Mouse (Mus musculus): ENCODE measurements around the gene Tor2a. TPM values are rescaled to one million over a fixed set of nuclear protein-coding genes. Genes with fewer than 3 reads are reported as not detected.
A peak's percentile ranks its signal among the peaks of the same experiment; 100 is the strongest.

Tor2a gene
- total and polyA plus RNA-seq, 3 experiments, result 33.3 to 53.8 (median 41.4) TPM

- peaks cover 10% of the 10 kb centered on the region for H3K9me3 ChIP-seq (replicated peaks; ENCODE audit: low read length)
- dilution Hi-C loops (cut with MboI; ENCODE audit: extremely low pct_ligation_motif_present, extremely low pct_unique_long_range_greater_than_20kb, low sequenced_read_pairs), result no loop called here
- TF ChIP-seq EP300 (IDR thresholded peaks at IDR 0.05; ENCODE audit: low read length), result no peak; the same call in 1 of the 2 replicates
- TF ChIP-seq KAT2A (IDR thresholded peaks at IDR 0.05; ENCODE audit: insufficient replicate concordance, low read length), result no peak
- TF ChIP-seq MYC (IDR thresholded peaks at IDR 0.05; ENCODE audit: low read depth, low read length), result peak; percentile 36; the same call in 1 of the 2 replicates
- TF ChIP-seq ZMIZ1 (IDR thresholded peaks at IDR 0.05; ENCODE audit: low read depth, low read length), result no peak
- TF ChIP-seq USF1 (IDR thresholded peaks at IDR 0.05; ENCODE audit: low read depth, low read length), result no peak
- TF ChIP-seq GABPA (IDR thresholded peaks at IDR 0.05; ENCODE audit: insufficient replicate concordance, low read depth, low read length), result no peak
- no peak for TF ChIP-seq POLR2AphosphoS2 (IDR thresholded peaks at IDR 0.05; ENCODE audit: low read depth, low read length)
- no peak for TF ChIP-seq USF2 (conservative IDR thresholded peaks at IDR 0.05; ENCODE audit: low read depth, low read length)
- no peak for TF ChIP-seq ZNF384 (IDR thresholded peaks at IDR 0.05; ENCODE audit: low read depth, low read length)
- TF ChIP-seq CTCF (conservative IDR thresholded peaks at IDR 0.05 in 1 of 2, IDR thresholded peaks at IDR 0.05 in 1 of 2; ENCODE audit: low read depth in 2 of 2, low read length in 2 of 2), result no peak
- no peak; the same call in 1 of the 2 replicates for TF ChIP-seq TCF12 (IDR thresholded peaks at IDR 0.05; ENCODE audit: low read depth, low read length)
- TF ChIP-seq E2F4 (IDR thresholded peaks at IDR 0.05; ENCODE audit: insufficient replicate concordance, low read depth, low read length), result no peak
- no peak for TF ChIP-seq JUN (IDR thresholded peaks at IDR 0.05; ENCODE audit: insufficient read depth, low read depth, low read length)
- TF ChIP-seq POLR2A (IDR thresholded peaks at IDR 0.05; ENCODE audit: low read depth, low read length), result peak; percentile 76
- 0 out of 2 replicates have a peak, but pooled peaks have one; percentile 1 for TF ChIP-seq UBTF (IDR thresholded peaks at IDR 0.05; ENCODE audit: low read depth, low read length)
- TF ChIP-seq MAX (IDR thresholded peaks at IDR 0.05; ENCODE audit: low read length), result no peak; the same call in 1 of the 2 replicates
- TF ChIP-seq RAD21 (IDR thresholded peaks at IDR 0.05; ENCODE audit: low read depth, low read length), result no peak
- no peak for TF ChIP-seq CHD2 (IDR thresholded peaks at IDR 0.05; ENCODE audit: low read length)
- no peak for TF ChIP-seq ZKSCAN1 (IDR thresholded peaks at IDR 0.05; ENCODE audit: borderline replicate concordance, low read depth, low read length)
- no peak for TF ChIP-seq MAFK (IDR thresholded peaks at IDR 0.05; ENCODE audit: insufficient replicate concordance, low read length)
- TF ChIP-seq CHD1 (IDR thresholded peaks at IDR 0.05; ENCODE audit: low read depth, low read length), result no peak
- peak; percentile 73 for TF ChIP-seq TBP (conservative IDR thresholded peaks at IDR 0.05; ENCODE audit: low read depth, low read length)
- no peak for TF ChIP-seq SMC3 (IDR thresholded peaks at IDR 0.05; ENCODE audit: low read depth, low read length)
- 0 out of 2 replicates have a peak, but pooled peaks have one; percentile 49 for TF ChIP-seq RCOR1 (conservative IDR thresholded peaks at IDR 0.05; ENCODE audit: low read depth, low read length)
- no peak; the same call in 1 of the 2 replicates for TF ChIP-seq NELFE (IDR thresholded peaks at IDR 0.05; ENCODE audit: low read depth, low read length)
- 0 out of 2 replicates have a peak, but pooled peaks have one; percentile 6 for TF ChIP-seq ELF1 (IDR thresholded peaks at IDR 0.05; ENCODE audit: low read depth, low read length)
- TF ChIP-seq BHLHE40 (IDR thresholded peaks at IDR 0.05; ENCODE audit: low read depth, low read length), result peak; percentile 20; the same call in 1 of the 2 replicates
- peak; percentile 97 for TF ChIP-seq MAZ (IDR thresholded peaks at IDR 0.05; ENCODE audit: low read depth, low read length)
- TF ChIP-seq JUND (conservative IDR thresholded peaks at IDR 0.05; ENCODE audit: low read depth, low read length), result no peak
- TF ChIP-seq MEF2A (IDR thresholded peaks at IDR 0.05; ENCODE audit: borderline replicate concordance, low read depth, low read length), result peak; percentile 82; the same call in 1 of the 2 replicates
- peak; percentile 52; the same call in 1 of the 2 replicates for TF ChIP-seq IRF4 (IDR thresholded peaks at IDR 0.05; ENCODE audit: low read depth, low read length)
- no peak for TF ChIP-seq ZC3H11A (IDR thresholded peaks at IDR 0.05; ENCODE audit: low read depth, low read length)
- TF ChIP-seq ETS1 (conservative IDR thresholded peaks at IDR 0.05; ENCODE audit: low read depth, low read length), result peak; percentile 80
- TF ChIP-seq NRF1 (IDR thresholded peaks at IDR 0.05; ENCODE audit: low read depth, low read length), result no peak
- no peak for TF ChIP-seq HCFC1 (IDR thresholded peaks at IDR 0.05; ENCODE audit: low read depth, low read length)
- TF ChIP-seq SIN3A (IDR thresholded peaks at IDR 0.05; ENCODE audit: low read length), result peak; percentile 69; the same call in 1 of the 2 replicates
- no peak for TF ChIP-seq PAX5 (IDR thresholded peaks at IDR 0.05; ENCODE audit: low read length)
- TF ChIP-seq MXI1 (IDR thresholded peaks at IDR 0.05; ENCODE audit: low read depth, low read length), result peak; percentile 82
- H3K27me3 ChIP-seq (replicated peaks), result no peaks in the 10 kb centered on the region
- peak within 1 kb of the TSS; percentile 67 for H3K4me2 ChIP-seq (ENCODE audit: insufficient read depth, low read depth, poor library complexity, severe bottlenecking)
- in situ Hi-C loops (cut with MboI; ENCODE audit: low pct_ligation_motif_present, low pct_unique_long_range_greater_than_20kb, low sequenced_read_pairs), result no loop called here
- peak within 1 kb of the TSS; percentile 61 to 94 (median 84) for H3K4me3 ChIP-seq (replicated peaks in 1 of 3; ENCODE audit: low read depth in 2 of 3, low read length in 2 of 3, poor library complexity in 1 of 3)
- peak; percentile 73 for DNase-seq (ENCODE audit: extremely low read depth)
- H3K36me3 ChIP-seq (replicated peaks in 1 of 2; ENCODE audit: control insufficient read depth in 1 of 2, insufficient read depth in 1 of 2, low read length in 1 of 2), result peaks cover 10 to 29% of the 10 kb centered on the region in 2 experiments
- H3K4me1 ChIP-seq (ENCODE audit: control insufficient read depth in 1 of 2, insufficient read depth in 2 of 2), result peaks cover 37 to 61% of the 10 kb centered on the region in 2 experiments
- H3K27ac ChIP-seq (ENCODE audit: insufficient read depth, low read depth), result peak within 1 kb of the TSS; percentile 90
- peaks cover 27% of the 10 kb centered on the region for H3K79me2 ChIP-seq (replicated peaks; ENCODE audit: control insufficient read depth, extremely low read depth, insufficient read depth, poor library complexity, severe bottlenecking)
- H3K9ac ChIP-seq (ENCODE audit: insufficient read depth, low read depth), result peak within 1 kb of the TSS; percentile 90
Observed at GRCm38 (mm10) chr2:32720681-32721229, 36.3 kb upstream of the Tor2a start, which contains the start of gene Sh2d3c. Gene Sh2d3c (plus strand): TSS chr2:32721055.

Data from CH12.LX (cell line).